Mouse (Mus musculus) hindbrain, embryonic 12.5 days (tissue): ENCODE results near the gene Pik3cb. TPM values are rescaled to one million over a fixed set of nuclear protein-coding genes. Genes with fewer than 3 reads are reported as not detected.

Experiments used
- ATAC-seq: fragments of 200-750 bp; cut with Nextera tagmentation; 2 replicates; pipeline ENCODE4 v1.8.0; 2017; ENCODE audit warnings: moderate TSS enrichment; ENCODE audit not compliant: low FRiP score
- H3K27ac ChIP-seq: fragments of 300-500 bp; sonication (generic); 2 replicates; pipeline ENCODE4 v1.5.1; 2016; ENCODE audit warnings: mild to moderate bottlenecking
- H3K27me3 ChIP-seq: fragments of 300-500 bp; sonication (generic); 2 replicates; pipeline ENCODE4 v1.6.1; 2016; ENCODE audit warnings: mild to moderate bottlenecking
- H3K36me3 ChIP-seq: fragments of 300-500 bp; sonication (generic); 2 replicates; pipeline ENCODE4 v1.6.1; 2016; ENCODE audit warnings: mild to moderate bottlenecking
- H3K4me1 ChIP-seq: fragments of 300-500 bp; sonication (generic); 2 replicates; pipeline ENCODE4 v1.6.1; 2016
- H3K4me2 ChIP-seq: fragments of 300-500 bp; sonication (generic); replicated peaks from 2 replicates; pipeline ENCODE4 v1.6.1; 2016; ENCODE audit warnings: mild to moderate bottlenecking
- H3K4me3 ChIP-seq: fragments of 300-500 bp; sonication (generic); 2 replicates; pipeline ENCODE4 v1.5.1; 2016; ENCODE audit warnings: mild to moderate bottlenecking
- H3K9ac ChIP-seq: fragments of 300-500 bp; sonication (generic); 2 replicates; pipeline ENCODE4 v1.6.1; 2016; ENCODE audit warnings: mild to moderate bottlenecking, moderate library complexity
- H3K9me3 ChIP-seq: fragments of 300-500 bp; sonication (generic); replicated peaks from 2 replicates; pipeline ENCODE4 v1.6.1; 2016; ENCODE audit warnings: mild to moderate bottlenecking
- WGBS: fragments of 180-500 bp; shearing (Covaris S2); methylation state at CpG from one replicate; pipeline ENCODE4 v1.1.7; 2016; 5-methylcytosine and 5-hydroxymethylcytosine counted together
- polyA plus RNA-seq: library from polyadenylated mRNA; unstranded; fragments of >200 nt; fragmentation: Nextera tagmentation; extraction: Ambion mirVana; gene quantifications from 2 replicates; pipeline ENCODE4 v1.2.1, GENCODE M21; 2016

The Pik3cb gene
- 2.2 and 4.5 TPM in 2 replicates for polyA plus RNA-seq

- peak; percentile 96 for ATAC-seq
- Histone ChIP-seq H3K4me1 (peaks cover 14% of the 10 kb centered on the region), H3K4me2 (peak within 1 kb of the TSS; percentile 62)
Measured at GRCm38 (mm10) chr9:99140063-99140882, at the start of gene Pik3cb. Pik3cb (minus strand) TSS chr9:99140621.

GRCm38 (mm10) chr9:99183043-99183670 lies 42.7 kb upstream of the Pik3cb start:
- WGBS, result 83% methylated on average over 8 of the region's 8 CpGs
- no peak overlapping the region for H3K9ac ChIP-seq

More at GRCm38 (mm10) chr9:99140063-99140882, at the start of gene Pik3cb:
- H3K27me3 ChIP-seq, result peaks cover 6% of the 10 kb centered on the region
- no peaks in the 10 kb centered on the region for H3K9me3 ChIP-seq
- peak within 1 kb of the TSS; percentile 87 for H3K4me3 ChIP-seq
- H3K36me3 ChIP-seq, result no peaks in the 10 kb centered on the region
- H3K9ac ChIP-seq, result peak within 1 kb of the TSS; percentile 89
- H3K27ac ChIP-seq, result peak within 1 kb of the TSS; percentile 93
- under 1% methylated on average over 67 of the region's 77 CpGs for WGBS

GRCm38 (mm10) chr9:99182121-99182520 lies 41.7 kb upstream of the Pik3cb start:
- H3K9me3 ChIP-seq, result no peaks in the 10 kb centered on the region
- 0 out of 2 replicates have a peak, but pooled peaks cover 3% of the 10 kb centered on the region for H3K4me1 ChIP-seq
- no peaks in the 10 kb centered on the region for H3K27me3 ChIP-seq
- H3K36me3 ChIP-seq, result no peaks in the 10 kb centered on the region
- H3K4me2 ChIP-seq, result no peak overlapping the region
- H3K9ac ChIP-seq, result no peak overlapping the region
- ATAC-seq, result no peak
- H3K27ac ChIP-seq, result no peak overlapping the region
- 90% methylated on average over 7 of the region's 7 CpGs for WGBS
- no peak overlapping the region for H3K4me3 ChIP-seq

More at GRCm38 (mm10) chr9:99183043-99183670, 42.7 kb upstream of the Pik3cb start:
- no peak for ATAC-seq
- Histone ChIP-seq H3K4me2 (no peak overlapping the region), H3K27ac (no peak overlapping the region), H3K27me3 (no peaks in the 10 kb centered on the region), H3K4me3 (no peak overlapping the region), H3K36me3 (no peaks in the 10 kb centered on the region), H3K9me3 (no peaks in the 10 kb centered on the region), H3K4me1 (0 out of 2 replicates have a peak, but pooled peaks cover 3% of the 10 kb centered on the region)

- Histone ChIP-seq H3K9me3 (no peaks in the 10 kb centered on the region), H3K36me3 (no peaks in the 10 kb centered on the region), H3K9ac (no peak overlapping the region), H3K4me1 (0 out of 2 replicates have a peak, but pooled peaks cover 3% of the 10 kb centered on the region), H3K4me3 (no peak overlapping the region), H3K4me2 (no peak overlapping the region), H3K27me3 (no peaks in the 10 kb centered on the region), H3K27ac (no peak overlapping the region)
- ATAC-seq, result no peak
- WGBS, result 58% methylated on average over 8 of the region's 8 CpGs
Measured at GRCm38 (mm10) chr9:99180272-99180671, 39.9 kb upstream of the Pik3cb start.

GRCm38 (mm10) chr9:99178736-99179135 lies 38.3 kb upstream of the Pik3cb start:
- no peaks in the 10 kb centered on the region for H3K9me3 ChIP-seq
- no peaks in the 10 kb centered on the region for H3K36me3 ChIP-seq
- no peak for ATAC-seq
- no peak overlapping the region for H3K9ac ChIP-seq
- H3K4me3 ChIP-seq, result no peak overlapping the region
- 92% methylated on average over 3 of the region's 3 CpGs for WGBS
- H3K27me3 ChIP-seq, result no peaks in the 10 kb centered on the region
- no peak overlapping the region for H3K4me2 ChIP-seq
- no peak overlapping the region for H3K27ac ChIP-seq
- H3K4me1 ChIP-seq, result 0 out of 2 replicates have a peak, but pooled peaks cover 3% of the 10 kb centered on the region

GRCm38 (mm10) chr9:99175774-99176173 lies 35.4 kb upstream of the Pik3cb start:
- 88% methylated on average over 6 of the region's 6 CpGs for WGBS
- no peak for ATAC-seq

GRCm38 (mm10) chr9:99172811-99173210 lies 32.4 kb upstream of the Pik3cb start:
- H3K9me3 ChIP-seq, result no peaks in the 10 kb centered on the region
- 81% methylated on average over 2 of the region's 2 CpGs for WGBS
- H3K27me3 ChIP-seq, result no peaks in the 10 kb centered on the region
- no peaks in the 10 kb centered on the region for H3K36me3 ChIP-seq
- no peak overlapping the region for H3K4me2 ChIP-seq
- peaks cover 3% of the 10 kb centered on the region; the same call in 1 of the 2 replicates for H3K4me1 ChIP-seq
- H3K27ac ChIP-seq, result no peak overlapping the region
- no peak overlapping the region for H3K9ac ChIP-seq
- ATAC-seq, result no peak
- no peak overlapping the region for H3K4me3 ChIP-seq

More at GRCm38 (mm10) chr9:99175774-99176173, 35.4 kb upstream of the Pik3cb start:
- H3K9me3 ChIP-seq, result no peaks in the 10 kb centered on the region
- no peaks in the 10 kb centered on the region for H3K27me3 ChIP-seq
- H3K36me3 ChIP-seq, result no peaks in the 10 kb centered on the region
- no peak overlapping the region for H3K9ac ChIP-seq
- H3K4me2 ChIP-seq, result no peak overlapping the region
- no peak overlapping the region for H3K4me3 ChIP-seq
- no peak overlapping the region for H3K27ac ChIP-seq
- H3K4me1 ChIP-seq, result peaks cover 6% of the 10 kb centered on the region; the same call in 1 of the 2 replicates

GRCm38 (mm10) chr9:99171186-99171585 lies 30.8 kb upstream of the Pik3cb start:
- peaks cover 3% of the 10 kb centered on the region; the same call in 1 of the 2 replicates for H3K4me1 ChIP-seq
- H3K9me3 ChIP-seq, result no peaks in the 10 kb centered on the region
- no peak overlapping the region for H3K4me2 ChIP-seq
- H3K27ac ChIP-seq, result no peak overlapping the region
- H3K27me3 ChIP-seq, result no peaks in the 10 kb centered on the region
- WGBS, result 47% methylated on average over 10 of the region's 10 CpGs
- H3K9ac ChIP-seq, result no peak overlapping the region
- H3K4me3 ChIP-seq, result no peak overlapping the region
- ATAC-seq, result no peak
- H3K36me3 ChIP-seq, result no peaks in the 10 kb centered on the region

- Histone ChIP-seq H3K27me3 (0 out of 2 replicates have a peak, but pooled peaks cover 5% of the 10 kb centered on the region), H3K4me3 (no peak overlapping the region), H3K36me3 (no peaks in the 10 kb centered on the region), H3K9me3 (no peaks in the 10 kb centered on the region), H3K4me2 (no peak overlapping the region), H3K9ac (no peak overlapping the region), H3K27ac (no peak overlapping the region), H3K4me1 (peaks cover 5% of the 10 kb centered on the region)
- no peak for ATAC-seq
- 72% methylated on average over 4 of the region's 4 CpGs for WGBS
Measured at GRCm38 (mm10) chr9:99169029-99169428, 28.6 kb upstream of the Pik3cb start.

GRCm38 (mm10) chr9:99166946-99167345 lies 26.5 kb upstream of the Pik3cb start:
- Histone ChIP-seq H3K4me1 (peaks cover 13% of the 10 kb centered on the region), H3K9me3 (no peaks in the 10 kb centered on the region), H3K36me3 (no peaks in the 10 kb centered on the region), H3K4me2 (no peak overlapping the region), H3K9ac (no peak overlapping the region), H3K27me3 (0 out of 2 replicates have a peak, but pooled peaks cover 5% of the 10 kb centered on the region), H3K27ac (no peak overlapping the region), H3K4me3 (no peak overlapping the region)
- no peak for ATAC-seq
- WGBS, result 89% methylated on average over 5 of the region's 5 CpGs

GRCm38 (mm10) chr9:99165956-99166355 lies 25.5 kb upstream of the Pik3cb start:
- H3K27ac ChIP-seq, result no peak overlapping the region
- no peak overlapping the region for H3K9ac ChIP-seq
- peaks cover 10% of the 10 kb centered on the region for H3K4me1 ChIP-seq
- H3K9me3 ChIP-seq, result no peaks in the 10 kb centered on the region
- no peak overlapping the region for H3K4me2 ChIP-seq
- H3K36me3 ChIP-seq, result no peaks in the 10 kb centered on the region
- no peak for ATAC-seq
- 0 out of 2 replicates have a peak, but pooled peaks cover 5% of the 10 kb centered on the region for H3K27me3 ChIP-seq
- 79% methylated on average over 6 of the region's 6 CpGs for WGBS
- no peak overlapping the region for H3K4me3 ChIP-seq

- 67% methylated on average over 3 of the region's 3 CpGs for WGBS
- ATAC-seq, result no peak
- Histone ChIP-seq H3K4me1 (peaks cover 10% of the 10 kb centered on the region), H3K4me3 (no peak overlapping the region), H3K36me3 (no peaks in the 10 kb centered on the region), H3K27ac (no peak overlapping the region), H3K27me3 (0 out of 2 replicates have a peak, but pooled peaks cover 5% of the 10 kb centered on the region), H3K9ac (no peak overlapping the region), H3K4me2 (no peak overlapping the region), H3K9me3 (no peaks in the 10 kb centered on the region)
Measured at GRCm38 (mm10) chr9:99164664-99165226, 24.3 kb upstream of the Pik3cb start.
